Mouse (Mus musculus) neural tube, embryonic 10.5 days (tissue): ENCODE measurements around the gene Suz12.
"Not testable (repeated sequence)": the region's sequence is repeated elsewhere in the genome, so short reads cannot be mapped to it uniquely, and the experiment has no call there.

Experiments used
- DNase-seq: peaks from one replicate; pipeline ENCODE4 v3.0.0-alpha.2; 2017; ENCODE audit warnings: low spot score; ENCODE audit errors: extremely low spot score

Suz12 gene

DNA sequence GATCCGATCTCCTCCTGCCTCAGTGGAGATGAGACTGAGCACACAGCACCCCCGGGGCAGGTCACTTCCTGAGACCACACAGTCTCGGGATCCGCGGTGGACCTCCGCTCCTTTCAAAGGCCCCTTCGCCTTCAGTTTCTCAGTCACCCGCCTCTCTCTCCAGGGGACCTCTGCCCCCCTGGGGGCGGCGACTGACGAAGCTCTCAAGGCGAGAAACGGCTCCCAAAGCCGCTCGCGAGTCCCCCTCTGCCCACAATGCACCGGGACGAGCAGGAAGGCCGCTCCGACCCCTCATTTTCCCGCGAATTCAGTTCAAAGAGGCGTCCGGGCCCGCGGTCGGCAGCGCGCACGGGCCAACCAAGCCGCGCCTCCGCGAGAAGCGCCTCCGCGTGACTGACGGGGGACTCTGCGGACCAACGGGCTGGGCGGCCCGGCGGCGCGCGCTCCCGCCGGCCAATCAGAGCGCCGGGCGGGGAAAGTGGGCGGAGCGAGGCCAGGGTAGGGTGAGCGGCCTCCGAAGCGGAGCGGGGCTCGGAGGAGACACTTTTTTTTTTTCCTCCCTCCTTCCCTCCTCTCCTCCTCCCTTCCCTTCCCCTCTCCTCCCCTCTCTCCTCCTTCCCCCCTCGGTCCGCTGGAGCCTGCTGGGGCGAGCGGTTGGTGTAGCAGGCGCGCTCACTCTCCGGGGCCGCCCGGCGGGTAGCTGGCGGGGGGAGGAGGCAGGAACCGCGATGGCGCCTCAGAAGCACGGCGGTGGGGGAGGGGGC is at the start of gene Suz12:
Gene Suz12 (plus strand): TSS at position 515 of the 764 bp plus-strand sequence.
- DNase-seq, result peak; percentile 98

DNA sequence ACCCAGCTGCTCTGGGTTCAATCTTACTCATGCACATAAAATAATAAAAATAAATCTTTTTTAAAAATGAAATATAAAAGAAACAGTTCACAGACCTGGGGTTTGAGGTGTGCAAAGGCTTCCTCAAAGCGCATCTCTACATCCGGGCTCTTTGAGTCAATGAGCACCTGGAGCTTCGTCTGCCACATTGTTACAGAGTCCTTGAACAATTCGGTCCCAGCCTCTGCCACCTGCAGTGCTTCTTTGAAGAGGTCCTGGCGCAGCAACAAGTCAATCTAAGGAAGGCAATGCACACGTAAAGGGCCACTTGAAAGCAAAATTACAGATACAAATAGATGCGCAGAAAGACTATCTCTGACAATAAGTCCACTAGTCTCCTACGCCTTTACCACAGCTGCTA is 49.8 kb upstream of the Suz12 start:
- no peak for DNase-seq

DNA sequence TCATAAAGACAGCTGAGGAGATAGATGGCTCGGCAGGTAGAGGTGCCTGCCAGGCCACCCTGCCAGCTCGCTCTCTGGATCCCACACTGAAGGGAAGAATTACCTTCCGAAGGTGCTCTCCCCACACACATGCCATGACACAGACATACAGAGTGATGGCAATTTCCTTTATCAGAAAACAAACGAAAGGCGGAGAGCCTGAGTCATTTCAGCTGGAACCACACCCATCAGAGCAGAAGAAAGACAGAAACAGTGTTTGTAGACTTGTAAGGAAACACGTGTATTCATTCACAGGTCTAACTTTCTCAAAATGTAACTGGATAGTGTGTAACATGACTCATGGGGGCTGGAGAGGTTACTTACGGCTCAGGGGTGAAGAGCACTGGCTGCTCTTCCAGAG is 49.3 kb upstream of the Suz12 start:
- DNase-seq, result no peak

DNA sequence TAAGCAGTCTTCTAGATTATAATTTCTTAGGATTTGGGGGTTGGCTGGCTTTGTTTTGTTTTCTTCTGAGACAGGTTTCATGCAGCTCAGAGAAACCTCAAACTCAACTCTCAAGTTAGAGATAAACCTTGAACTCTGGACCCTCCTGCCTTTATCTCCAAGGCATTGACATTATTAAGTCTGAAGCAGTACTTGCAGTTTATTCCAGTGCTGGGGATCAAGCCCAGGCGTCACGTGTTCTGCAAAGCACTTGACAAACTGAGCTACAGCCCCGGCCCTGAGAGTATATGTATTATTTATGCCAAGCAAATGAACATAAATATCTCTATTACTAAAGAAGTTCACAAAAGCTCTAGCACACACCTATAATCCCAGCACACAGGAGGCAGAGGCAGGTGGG is 45.6 kb upstream of the Suz12 start:
- DNase-seq, result no peak

DNA sequence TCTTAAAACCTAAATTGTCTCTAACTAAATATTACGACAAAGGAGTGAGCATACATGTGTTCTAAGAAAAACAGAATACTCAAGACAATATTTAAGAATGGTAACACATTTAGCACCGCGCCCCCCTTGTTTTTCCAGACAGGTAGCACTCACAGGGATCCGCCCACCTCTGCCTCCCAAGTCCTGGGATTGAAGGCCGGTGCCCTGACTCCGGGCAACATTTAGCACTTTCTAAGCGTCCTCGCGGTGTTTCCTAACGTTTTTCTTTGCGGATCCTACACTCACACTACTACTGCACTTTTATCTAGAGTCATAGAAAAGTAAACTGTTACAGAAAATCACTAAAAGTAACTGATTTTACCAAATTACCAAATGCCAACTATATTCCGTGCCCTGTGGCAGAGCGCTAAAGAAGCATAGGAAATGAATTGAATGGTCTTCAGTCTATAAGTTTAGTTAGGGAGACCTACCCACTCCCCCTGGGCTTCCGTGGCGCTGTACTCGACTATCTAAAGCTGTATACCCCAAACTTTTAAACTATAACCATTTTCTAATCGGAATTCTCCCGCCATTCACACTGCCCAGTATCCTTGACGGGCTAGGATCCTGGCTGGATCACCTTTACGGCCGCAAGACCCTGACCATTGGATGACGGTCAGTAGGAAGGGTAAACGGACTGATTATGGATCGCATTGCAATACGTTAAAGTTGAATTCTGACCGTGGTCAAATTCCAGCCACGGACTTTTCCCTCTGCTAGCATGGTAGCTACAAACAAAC is 31.4 kb upstream of the Suz12 start:
- no peak for DNase-seq

DNA sequence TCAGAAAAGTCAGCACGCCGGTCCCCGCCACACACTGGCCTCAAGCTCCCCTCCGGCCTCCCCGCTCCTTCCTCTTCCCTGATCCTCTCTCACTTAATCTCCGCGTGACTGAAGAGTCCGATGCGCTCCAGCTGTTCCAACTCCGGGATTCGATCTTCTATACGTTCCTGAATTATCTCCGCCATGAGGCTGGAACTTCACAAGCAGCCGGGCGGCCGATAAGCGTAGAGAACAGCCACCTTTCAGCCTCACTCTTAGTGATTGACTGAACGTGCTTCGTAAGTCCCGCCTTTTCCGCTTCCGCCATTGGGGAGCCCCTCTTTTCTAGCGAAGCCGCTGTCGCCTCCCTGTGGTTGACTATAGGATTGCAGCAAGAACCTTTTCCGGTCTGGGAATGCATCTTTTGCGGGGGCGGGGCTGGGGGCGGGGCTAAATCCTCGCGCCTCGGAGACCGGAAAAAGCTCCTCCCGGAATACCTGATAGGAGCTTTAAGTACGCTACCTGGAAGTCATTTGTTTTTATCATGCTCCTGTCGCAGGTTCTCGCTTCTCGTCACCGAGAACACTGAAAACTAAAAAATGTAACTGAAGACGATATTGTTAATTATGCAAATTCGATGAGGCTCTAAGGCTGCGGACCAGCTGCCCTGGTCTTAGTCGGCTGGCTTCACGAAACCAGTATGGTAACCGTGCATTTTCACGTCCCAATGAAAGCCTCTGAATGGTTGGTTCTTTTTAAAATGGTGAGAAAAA is 30.6 kb upstream of the Suz12 start, which contains the start of gene Utp6:
Gene Utp6 (minus strand): TSS at position 266 of the 752 bp plus-strand sequence.
- DNase-seq, result peak; percentile 100

DNA sequence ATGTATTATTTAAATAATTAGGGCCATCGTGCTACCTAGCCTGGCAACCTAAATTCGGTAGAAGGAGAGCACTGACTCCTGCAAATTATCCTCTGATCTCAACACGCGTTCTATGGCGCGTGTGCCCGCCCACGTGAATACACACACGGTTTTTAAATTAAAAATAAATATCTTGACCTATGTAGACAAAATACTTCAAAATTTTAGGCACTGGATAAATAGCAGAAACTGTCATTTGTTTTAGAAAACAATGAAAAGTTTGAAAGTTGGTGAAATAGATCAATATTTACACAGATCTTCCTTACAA is 30.1 kb upstream of the Suz12 start:
- DNase-seq, result no peak

DNA sequence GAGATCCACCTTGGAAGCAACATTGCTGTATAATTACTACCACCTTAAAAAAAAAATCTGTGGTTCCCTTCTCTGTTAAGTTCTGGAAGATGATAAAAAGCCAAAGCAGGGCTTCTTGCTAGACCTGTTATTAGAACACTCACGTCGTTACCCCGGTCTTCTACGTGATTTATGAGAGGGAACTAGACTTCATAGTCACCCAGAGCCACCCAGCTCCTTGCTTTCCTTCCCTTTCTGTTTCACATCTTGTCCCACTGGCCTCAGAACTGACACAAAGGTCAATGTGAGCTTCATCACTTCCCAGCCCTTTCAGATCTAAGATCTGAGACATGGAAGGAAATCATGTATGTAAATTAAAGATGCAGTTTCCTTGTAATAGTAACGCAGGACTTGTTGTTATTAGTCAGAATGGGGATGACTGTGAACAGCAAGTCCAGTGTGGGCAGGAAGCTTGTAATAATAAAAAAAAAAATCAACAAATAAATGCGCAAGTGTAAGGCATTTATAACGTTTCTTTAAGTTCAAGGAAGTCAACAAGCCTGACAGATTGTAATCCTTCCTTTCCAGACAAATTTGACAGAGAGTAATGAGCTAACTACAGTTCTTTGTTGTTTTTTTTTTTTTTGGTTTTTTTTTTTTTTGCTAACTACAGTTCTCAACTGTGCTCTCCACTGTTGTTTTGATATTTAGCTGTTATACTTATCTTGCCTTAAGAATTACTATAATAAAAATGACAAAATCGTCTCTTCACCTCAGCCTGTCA is 29.5 kb upstream of the Suz12 start:
- DNase-seq, result no peak

DNA sequence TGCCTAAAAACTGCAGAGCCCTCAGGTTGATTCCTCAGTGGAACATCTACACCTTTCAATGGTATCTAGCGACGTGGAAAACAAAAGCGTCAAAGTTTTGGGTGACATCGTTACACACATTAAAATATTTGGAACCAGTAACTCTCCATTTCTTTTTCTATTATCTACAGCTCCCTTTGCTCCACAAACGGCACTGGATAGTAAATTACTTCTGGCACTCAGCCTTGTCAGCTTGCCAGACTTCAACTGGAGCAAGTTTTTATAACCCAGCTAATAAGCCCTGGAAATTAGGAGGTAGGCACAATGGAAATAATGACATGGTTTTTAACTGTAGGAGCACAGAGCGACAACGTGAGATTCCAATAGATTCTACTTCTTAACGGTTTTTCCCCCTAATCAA is 27.0 kb upstream of the Suz12 start:
- no peak for DNase-seq

DNA sequence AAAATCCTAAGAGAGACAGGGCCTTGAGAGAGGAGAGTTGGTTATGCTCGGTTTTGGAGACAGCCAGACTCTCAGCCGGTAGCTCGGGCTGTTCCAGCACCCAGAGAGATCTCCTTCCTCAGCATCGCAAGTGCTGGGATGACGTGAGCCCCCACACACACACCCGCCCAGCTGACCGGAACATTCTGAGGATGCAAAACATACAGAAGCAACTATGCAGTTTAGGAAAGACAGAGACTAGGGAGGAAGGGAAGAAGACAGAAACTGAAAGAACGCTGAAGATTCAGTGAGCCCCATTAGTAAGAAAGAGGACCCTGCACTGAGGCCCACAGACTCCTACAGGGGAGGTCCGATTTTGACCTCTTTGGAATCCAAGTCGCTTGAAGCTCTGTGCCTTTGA is 25.2 kb upstream of the Suz12 start:
- DNase-seq, result no peak

DNA sequence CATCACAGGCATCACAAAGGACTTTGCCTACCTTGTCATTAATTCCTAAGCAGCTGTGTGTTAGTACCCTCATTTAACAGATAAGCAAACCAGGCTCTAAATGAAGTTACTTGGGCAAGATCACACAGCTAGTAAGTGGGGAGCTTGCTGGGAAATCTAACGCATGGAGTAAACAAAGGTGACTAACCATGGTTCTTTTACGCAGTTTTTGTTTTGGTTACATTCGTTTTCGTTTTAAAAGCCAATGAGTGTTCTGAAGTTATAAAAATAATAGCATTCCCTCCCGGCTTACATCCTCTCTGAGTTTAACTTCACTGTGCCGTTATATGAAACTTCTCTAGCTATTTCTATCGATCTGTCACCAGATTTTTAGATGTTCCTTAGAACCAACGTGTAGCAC is 19.8 kb upstream of the Suz12 start:
- no peak for DNase-seq

DNA sequence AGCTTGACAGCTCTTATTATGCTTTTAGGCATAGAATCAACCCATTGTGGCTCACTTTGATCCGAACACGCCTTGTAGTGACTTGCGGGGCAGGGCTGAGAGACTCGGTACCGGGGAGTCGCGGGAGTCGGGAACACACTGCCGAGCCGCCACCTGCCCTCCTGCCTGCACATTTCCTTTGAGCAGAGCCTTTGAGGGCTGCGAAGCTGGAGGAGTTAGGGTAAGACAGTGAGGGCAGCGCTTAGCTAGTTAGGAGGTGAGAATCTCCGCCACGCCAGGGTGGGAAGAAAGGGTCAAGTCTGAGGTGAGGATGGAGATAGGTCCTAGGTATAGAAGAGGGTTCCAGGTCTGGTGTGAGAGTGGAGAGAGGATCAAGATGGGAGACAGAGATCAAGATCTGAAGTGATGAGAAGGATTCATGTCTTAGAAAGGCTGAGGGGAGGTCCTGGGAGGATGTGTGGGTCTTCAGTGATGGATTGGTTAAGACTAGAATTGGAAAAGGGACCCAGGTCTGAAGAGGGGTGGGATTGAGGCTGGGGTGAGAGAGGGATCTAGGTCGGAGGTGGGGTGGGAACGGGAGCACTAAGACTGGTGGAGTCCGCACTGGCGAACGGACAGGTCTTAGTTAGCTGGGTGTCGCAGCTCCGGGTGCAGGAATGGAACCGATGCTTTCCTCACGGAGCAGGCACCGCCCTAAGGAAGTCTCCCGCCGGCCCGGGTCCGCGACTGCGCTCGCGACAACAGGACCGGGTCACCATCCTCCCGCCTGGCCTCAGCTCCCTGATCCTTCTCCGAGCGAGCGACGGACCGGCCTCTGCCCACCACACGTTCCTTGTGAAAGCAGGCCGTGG is 19.1 kb upstream of the Suz12 start:
- peak; percentile 72 for DNase-seq

DNA sequence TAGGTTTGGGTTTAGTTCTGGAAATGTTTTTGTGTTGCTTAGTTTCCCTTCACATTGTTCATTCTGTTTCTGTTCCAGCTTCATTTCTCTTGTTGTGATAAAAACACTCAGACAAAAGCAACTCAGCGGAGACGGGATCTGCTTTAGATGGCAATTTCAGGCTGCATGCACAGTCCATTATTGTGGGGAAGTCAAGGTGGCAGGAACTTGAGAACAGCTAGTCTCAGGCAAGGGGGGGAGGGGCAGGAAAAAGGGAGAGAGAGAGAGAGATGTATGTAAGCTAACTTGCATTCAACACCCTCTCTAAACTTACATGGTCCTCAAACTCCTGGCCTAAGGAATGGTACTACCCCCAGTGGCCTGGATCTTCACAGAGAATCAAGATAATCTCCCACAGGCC is 17.5 kb upstream of the Suz12 start:
- no peak for DNase-seq

DNA sequence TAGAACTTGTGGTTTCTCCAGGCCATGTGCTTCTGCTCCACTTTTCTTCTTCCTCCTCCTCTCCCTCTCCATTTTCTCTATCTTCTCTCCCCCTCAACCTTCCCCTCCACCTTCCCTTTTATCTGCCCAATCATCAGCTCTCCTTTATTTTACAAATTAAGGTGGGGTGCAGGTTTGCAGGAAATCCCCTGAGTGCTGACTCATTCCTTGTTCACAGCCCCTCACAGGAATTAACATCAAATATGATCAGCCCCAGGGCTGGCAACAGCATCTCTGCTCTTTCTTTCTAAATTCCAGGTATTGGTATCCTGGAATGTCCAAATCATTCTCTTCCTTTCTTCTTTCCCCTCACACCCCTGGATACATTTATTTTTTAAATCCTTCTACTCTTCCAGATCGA is 16.7 kb upstream of the Suz12 start:
- DNase-seq, result no peak

DNA sequence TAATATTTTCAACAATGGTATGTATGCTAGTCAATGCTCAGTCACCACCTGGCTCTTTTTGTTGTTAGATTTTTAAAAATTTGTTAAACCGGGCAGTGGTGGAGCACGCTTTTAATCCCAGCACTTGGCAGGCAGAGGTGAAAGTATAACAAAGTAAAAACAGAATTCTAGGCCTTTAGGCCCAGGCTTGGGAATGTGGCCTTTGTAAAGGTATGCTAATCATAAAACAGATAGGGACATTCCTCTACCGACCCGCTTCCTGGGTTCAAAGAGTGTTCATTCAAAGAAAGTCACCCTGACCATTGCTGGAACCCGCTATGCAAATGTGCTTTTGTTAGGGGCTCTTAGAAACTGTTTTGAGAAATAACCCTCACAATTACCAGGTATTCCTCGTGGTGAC is 16.3 kb upstream of the Suz12 start:
- not testable (repeated sequence) for DNase-seq

DNA sequence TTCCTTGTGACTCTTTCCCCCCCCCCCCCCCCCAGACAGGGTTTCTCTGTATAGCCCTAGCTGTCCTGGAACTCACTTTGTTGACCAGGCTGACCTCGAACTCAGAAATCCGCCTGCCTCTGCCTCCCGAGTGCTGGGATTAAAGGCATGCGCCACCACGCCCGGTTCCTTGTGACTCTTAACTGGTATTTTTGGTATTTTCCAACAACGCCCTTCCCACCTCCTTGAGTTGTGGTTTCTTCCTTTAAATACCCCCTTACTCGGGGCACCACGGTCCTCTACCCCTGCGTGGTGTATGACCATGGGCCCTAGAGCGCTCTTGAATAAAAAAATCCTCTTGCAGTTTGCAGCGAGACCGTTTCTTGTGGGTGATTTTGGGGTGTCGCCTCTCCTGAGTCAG is 15.8 kb upstream of the Suz12 start:
- not testable (repeated sequence) for DNase-seq

DNA sequence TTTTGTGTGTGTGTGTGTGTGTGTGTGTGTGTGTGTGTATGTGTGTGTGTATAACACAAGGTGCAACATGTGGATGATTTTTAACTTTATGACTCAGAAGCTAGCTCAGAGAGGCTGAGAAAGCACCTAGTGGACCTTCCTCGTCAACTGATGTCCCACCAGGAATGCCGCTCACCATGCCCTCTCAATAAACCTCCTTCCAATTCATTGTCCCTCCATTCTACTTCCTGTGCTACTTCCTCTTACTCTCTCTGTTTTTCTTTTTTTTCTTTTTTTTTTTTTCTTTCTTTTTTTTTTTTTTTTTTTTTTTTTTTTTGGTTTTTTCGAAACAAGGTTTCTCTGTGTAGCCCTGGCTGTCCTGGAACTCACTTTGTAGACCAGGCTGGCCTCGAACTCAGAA is 15.2 kb upstream of the Suz12 start:
- DNase-seq, result not testable (repeated sequence)

DNA sequence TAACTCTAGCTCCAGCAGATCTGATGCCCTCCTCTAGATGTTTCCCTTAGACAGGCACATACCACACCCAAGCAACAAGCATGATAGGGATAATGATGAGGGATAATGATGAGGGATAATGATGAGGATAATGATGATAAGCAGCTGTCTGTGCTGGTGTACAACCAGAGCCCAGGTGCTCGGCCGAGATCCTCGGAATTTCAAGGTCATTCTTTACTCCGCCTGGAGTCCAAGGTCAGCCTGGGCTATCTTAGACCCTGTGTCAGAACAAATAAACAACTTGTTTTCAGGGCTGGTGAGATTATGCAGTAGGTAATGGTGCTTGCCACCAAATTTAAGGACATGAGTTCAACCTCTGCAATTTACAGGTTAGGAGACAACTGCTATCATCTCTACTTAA is 6.0 kb upstream of the Suz12 start:
- no peak for DNase-seq

DNA sequence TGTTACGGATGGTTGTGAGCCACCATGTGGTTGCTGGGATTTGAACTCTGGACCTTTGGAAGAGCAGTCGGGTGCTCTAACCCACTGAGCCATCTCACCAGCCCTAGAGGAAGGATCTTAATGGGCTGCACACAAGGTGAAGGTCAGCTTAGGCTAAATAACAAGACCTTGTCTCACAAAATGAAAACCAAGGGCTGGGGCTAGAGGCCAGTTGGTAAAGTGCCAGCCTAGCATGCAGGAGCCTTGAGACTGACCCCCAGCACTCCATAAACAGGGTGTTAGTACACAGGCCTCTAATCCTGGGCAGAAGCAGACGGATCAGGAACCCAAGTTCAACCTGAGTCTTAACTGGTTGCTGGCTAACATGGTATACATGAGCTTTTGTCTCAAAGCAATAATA is 5.0 kb upstream of the Suz12 start:
- no peak for DNase-seq

DNA sequence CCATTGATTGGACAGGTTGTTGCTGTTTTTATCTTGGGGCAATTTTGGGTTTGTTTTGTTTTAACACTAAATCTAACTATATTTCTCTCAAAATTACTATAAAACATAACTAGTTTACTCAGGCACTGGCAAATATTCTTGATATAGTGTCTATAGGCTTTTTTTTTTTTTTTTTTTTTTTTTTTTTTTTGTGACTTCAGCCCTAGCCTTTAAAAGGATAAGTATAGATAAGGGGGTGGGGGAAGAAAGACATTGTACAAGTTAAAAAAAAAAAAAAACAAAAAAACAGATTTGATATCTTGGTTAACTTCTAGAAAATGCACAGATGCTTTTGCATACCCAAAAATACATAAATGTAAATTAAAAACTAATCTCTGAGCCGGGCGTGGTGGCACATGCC is 2.8 kb upstream of the Suz12 start:
- DNase-seq, result no peak

DNA sequence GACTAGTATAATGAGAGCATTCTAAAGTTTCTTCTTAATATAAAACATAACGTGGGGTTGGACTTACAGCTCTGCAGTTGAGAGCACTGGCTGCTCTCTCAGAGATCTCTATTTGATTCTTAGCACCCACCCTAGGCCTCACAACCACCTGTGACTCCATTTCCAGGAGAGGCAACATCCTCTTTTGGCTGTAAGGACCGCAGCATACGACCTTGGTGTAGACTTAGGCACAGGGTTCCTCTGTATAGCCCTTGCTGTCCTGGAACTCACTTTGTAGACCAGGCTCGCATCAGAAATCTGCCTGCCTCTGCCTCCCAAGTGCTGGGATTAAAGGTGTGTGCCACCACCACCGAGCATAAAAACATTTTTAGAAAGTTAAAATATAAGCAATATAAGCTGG is 1.3 kb upstream of the Suz12 start:
- no peak for DNase-seq
